Mouse (Mus musculus): ENCODE measurements around the gene Rexo1.

DNA sequence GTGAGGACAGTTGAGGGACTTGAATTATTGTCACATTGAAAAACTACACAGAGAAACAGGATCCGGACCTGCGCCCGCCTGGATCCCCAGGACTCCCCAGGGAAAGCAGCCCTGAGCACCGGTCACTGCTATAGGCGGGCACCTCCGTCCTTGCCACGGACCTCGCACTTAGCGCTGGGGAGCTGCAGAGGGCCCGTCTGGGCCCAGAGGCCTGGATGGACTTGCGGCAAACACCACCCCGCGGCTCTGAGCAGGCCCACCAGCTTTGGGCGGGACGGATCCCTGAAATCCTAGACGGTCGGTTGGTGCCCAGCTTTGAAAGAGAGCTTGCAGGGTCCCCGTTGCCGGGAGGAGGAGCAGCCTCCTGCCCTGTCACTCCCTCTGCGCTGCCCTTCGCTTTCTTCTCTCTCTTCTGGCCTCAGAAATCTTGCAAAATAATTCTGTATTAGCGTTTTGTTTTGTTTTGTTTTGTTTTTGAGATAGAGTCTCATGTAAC is 58.5 kb downstream of the Rexo1 start:
- TF ChIP-seq CTCF (IDR thresholded peaks at IDR 0.05; ENCODE audit: low read depth) = no peak
- TF ChIP-seq EP300 (optimal IDR thresholded peaks at IDR 0.05) = no peak

All from stomach, postnatal 0 days (tissue).